Mouse (Mus musculus): ENCODE results near the gene Hist1h1a. TPM values are rescaled to one million over a fixed set of nuclear protein-coding genes. Genes with fewer than 3 reads are reported as not detected.

The Hist1h1a gene
- total and polyA plus RNA-seq, 2 experiments: 0.12 to 6.2 TPM

- no peaks in the 10 kb centered on the region for H3K36me3 ChIP-seq (ENCODE audit: control insufficient read depth, insufficient read depth, low read length)
- 71% methylated on average over 5 of the region's 5 CpGs for WGBS
- no peak for DNase-seq (ENCODE audit: extremely low read depth, low read depth, low spot score)
These were observed 35.9 kb downstream of the Hist1h1a start for GRCm38 (mm10) chr13:23799405-23799804.

GRCm38 (mm10) chr13:23804532-23804931 lies 41.1 kb downstream of the Hist1h1a start:
- DNase-seq (ENCODE audit: extremely low read depth, low read depth, low spot score): peak; percentile 98
- Histone ChIP-seq H3K4me3 (ENCODE audit: insufficient read depth, low read depth, low read length) (no peak overlapping the region), H3K27ac (replicated peaks; ENCODE audit: insufficient read depth, low read depth, low read length) (no peak overlapping the region), H3K9ac (ENCODE audit: low read depth, low read length) (no peak overlapping the region), H3K4me1 (ENCODE audit: control insufficient read depth, insufficient read depth, low read length) (peaks cover 1% of the 10 kb centered on the region; the same call in 1 of the 2 replicates), H3K36me3 (ENCODE audit: control insufficient read depth, insufficient read depth, low read length) (no peaks in the 10 kb centered on the region; the same call in 1 of the 2 replicates), H3K79me2 (ENCODE audit: control insufficient read depth, insufficient read depth, low read length) (peaks cover 2% of the 10 kb centered on the region; the same call in 1 of the 2 replicates), H3K27me3 (ENCODE audit: control insufficient read depth, insufficient read depth, low read length) (no peaks in the 10 kb centered on the region)
- 25% methylated on average over 2 of the region's 2 CpGs for WGBS
- TF ChIP-seq CTCF (IDR thresholded peaks at IDR 0.05; ENCODE audit: low read depth, low read length) (no peak), POLR2A (IDR thresholded peaks at IDR 0.05; ENCODE audit: extremely low read depth, insufficient read depth, low read length) (no peak)

More at GRCm38 (mm10) chr13:23799405-23799804, 35.9 kb downstream of the Hist1h1a start:
- Histone ChIP-seq H3K4me3 (ENCODE audit: insufficient read depth, low read depth, low read length) (no peak overlapping the region), H3K27ac (replicated peaks; ENCODE audit: insufficient read depth, low read depth, low read length) (no peak overlapping the region), H3K79me2 (ENCODE audit: control insufficient read depth, insufficient read depth, low read length) (no peaks in the 10 kb centered on the region; the same call in 1 of the 2 replicates), H3K27me3 (ENCODE audit: control insufficient read depth, insufficient read depth, low read length) (no peaks in the 10 kb centered on the region), H3K9ac (ENCODE audit: low read depth, low read length) (no peak overlapping the region), H3K4me1 (ENCODE audit: control insufficient read depth, insufficient read depth, low read length) (no peaks in the 10 kb centered on the region)
- TF ChIP-seq POLR2A (IDR thresholded peaks at IDR 0.05; ENCODE audit: extremely low read depth, insufficient read depth, low read length): no peak
- no peak for TF ChIP-seq CTCF (IDR thresholded peaks at IDR 0.05; ENCODE audit: low read depth, low read length)

GRCm38 (mm10) chr13:23806422-23807052 lies 43.1 kb downstream of the Hist1h1a start, which contains the start of gene Slc17a2:
Gene Slc17a2 (plus strand): TSS chr13:23806993.
- WGBS: 24% methylated on average over 15 of the region's 15 CpGs
- Histone ChIP-seq H3K79me2 (ENCODE audit: control insufficient read depth, insufficient read depth, low read length) (peaks cover 3% of the 10 kb centered on the region; the same call in 1 of the 2 replicates), H3K27me3 (ENCODE audit: control insufficient read depth, insufficient read depth, low read length) (no peaks in the 10 kb centered on the region), H3K27ac (replicated peaks; ENCODE audit: insufficient read depth, low read depth, low read length) (peak within 1 kb of the TSS; percentile 100), H3K4me1 (ENCODE audit: control insufficient read depth, insufficient read depth, low read length) (peaks cover 10% of the 10 kb centered on the region; the same call in 1 of the 2 replicates), H3K4me3 (ENCODE audit: insufficient read depth, low read depth, low read length) (peak within 1 kb of the TSS; percentile 92), H3K36me3 (ENCODE audit: control insufficient read depth, insufficient read depth, low read length) (peaks cover 15% of the 10 kb centered on the region), H3K9ac (ENCODE audit: low read depth, low read length) (peak within 1 kb of the TSS; percentile 98)
- DNase-seq (ENCODE audit: extremely low read depth, low read depth, low spot score): peak; percentile 98
- TF ChIP-seq CTCF (IDR thresholded peaks at IDR 0.05; ENCODE audit: low read depth, low read length): no peak
- peak; percentile 8; the same call in 1 of the 2 replicates for TF ChIP-seq POLR2A (IDR thresholded peaks at IDR 0.05; ENCODE audit: extremely low read depth, insufficient read depth, low read length)

Other genes with a start within 250 kb of the Hist1h1a start
Only the 30 nearest of the 37 such genes appear.
- 2.5 and 3.0 TPM in 2 replicates for gene Hist1h1d, start 210.4 kb upstream of the Hist1h1a start, total RNA-seq (2014; rRNA removed)
- gene Hist1h1d, start 210.4 kb upstream of the Hist1h1a start, polyA plus RNA-seq (2012; rRNA removed): 0.02 and 0.12 TPM in 2 replicates
- gene Hist1h3e, start 201.3 kb upstream of the Hist1h1a start, total RNA-seq (2014; rRNA removed): 19.9 and 26.8 TPM in 2 replicates
- 2.1 and 2.6 TPM in 2 replicates for gene Hist1h3e, start 201.3 kb upstream of the Hist1h1a start, polyA plus RNA-seq (2012; rRNA removed)
- 2.8 and 6.6 TPM in 2 replicates for gene Hist1h2ae, start 192.4 kb upstream of the Hist1h1a start, total RNA-seq (2014; rRNA removed)
- gene Hist1h2ae, start 192.4 kb upstream of the Hist1h1a start, polyA plus RNA-seq (2012; rRNA removed): 0.57 TPM in 2 replicates
- 37.2 and 44.6 TPM in 2 replicates for gene Hist1h2bg, start 192.3 kb upstream of the Hist1h1a start, total RNA-seq (2014; rRNA removed)
- 4.0 and 4.4 TPM in 2 replicates for gene Hist1h2bg, start 192.3 kb upstream of the Hist1h1a start, polyA plus RNA-seq (2012; rRNA removed)
- 4.6 and 5.4 TPM in 2 replicates for gene Hist1h2bf, start 189.5 kb upstream of the Hist1h1a start, total RNA-seq (2014; rRNA removed)
- gene Hist1h2bf, start 189.5 kb upstream of the Hist1h1a start, polyA plus RNA-seq (2012; rRNA removed): 0.39 TPM in 1 of 2 replicates, not detected in the other
- 5.4 and 11.5 TPM in 2 replicates for gene Hist1h2ad, start 189.3 kb upstream of the Hist1h1a start, total RNA-seq (2014; rRNA removed)
- 1.1 TPM in 1 of 2 replicates, not detected in the other for gene Hist1h2ad, start 189.3 kb upstream of the Hist1h1a start, polyA plus RNA-seq (2012; rRNA removed)
- gene Hist1h3d, start 187.9 kb upstream of the Hist1h1a start, total RNA-seq (2014; rRNA removed): 3.4 and 5.9 TPM in 2 replicates
- 0.48 and 0.87 TPM in 2 replicates for gene Hist1h3d, start 187.9 kb upstream of the Hist1h1a start, polyA plus RNA-seq (2012; rRNA removed)
- 162 and 174 TPM in 2 replicates for gene Hist1h4d, start 182.1 kb upstream of the Hist1h1a start, total RNA-seq (2014; rRNA removed)
- gene Hist1h4d, start 182.1 kb upstream of the Hist1h1a start, polyA plus RNA-seq (2012; rRNA removed): 2.1 and 2.8 TPM in 2 replicates
- 5.4 and 6.6 TPM in 2 replicates for gene Hist1h2be, start 142.5 kb upstream of the Hist1h1a start, total RNA-seq (2014; rRNA removed)
- gene Hist1h2be, start 142.5 kb upstream of the Hist1h1a start, polyA plus RNA-seq (2012; rRNA removed): 0.28 and 0.60 TPM in 2 replicates
- gene Hist1h1e, start 141.1 kb upstream of the Hist1h1a start, total RNA-seq (2014; rRNA removed): 22.0 and 27.0 TPM in 2 replicates
- 0.73 and 0.77 TPM in 2 replicates for gene Hist1h1e, start 141.1 kb upstream of the Hist1h1a start, polyA plus RNA-seq (2012; rRNA removed)
- gene Hist1h2ac, start 79.7 kb upstream of the Hist1h1a start, total RNA-seq (2014; rRNA removed): 4.9 and 6.2 TPM in 2 replicates
- 0.12 and 0.22 TPM in 2 replicates for gene Hist1h2ac, start 79.7 kb upstream of the Hist1h1a start, polyA plus RNA-seq (2012; rRNA removed)
- 228 and 265 TPM in 2 replicates for gene Hist1h2bc, start 79.5 kb upstream of the Hist1h1a start, total RNA-seq (2014; rRNA removed)
- 312 and 443 TPM in 2 replicates for gene Hist1h2bc, start 79.5 kb upstream of the Hist1h1a start, polyA plus RNA-seq (2012; rRNA removed)
- not detected in 2 replicates for gene Hist1h1t, start 67.9 kb upstream of the Hist1h1a start, total RNA-seq (2014; rRNA removed)
- not detected in 2 replicates for gene Hist1h1t, start 67.9 kb upstream of the Hist1h1a start, polyA plus RNA-seq (2012; rRNA removed)
- 190 and 256 TPM in 2 replicates for gene Hist1h4c, start 65.2 kb upstream of the Hist1h1a start, total RNA-seq (2014; rRNA removed)
- gene Hist1h4c, start 65.2 kb upstream of the Hist1h1a start, polyA plus RNA-seq (2012; rRNA removed): 0.95 and 3.1 TPM in 2 replicates
- 30.4 and 35.3 TPM in 2 replicates for gene Hfe, start 52.8 kb upstream of the Hist1h1a start, total RNA-seq (2014; rRNA removed)
- gene Hfe, start 52.8 kb upstream of the Hist1h1a start, polyA plus RNA-seq (2012; rRNA removed): 32.6 and 40.9 TPM in 2 replicates
- gene Hist1h1c, start 24.9 kb upstream of the Hist1h1a start, total RNA-seq (2014; rRNA removed): 43.6 and 68.1 TPM in 2 replicates
- 20.9 and 31.6 TPM in 2 replicates for gene Hist1h1c, start 24.9 kb upstream of the Hist1h1a start, polyA plus RNA-seq (2012; rRNA removed)
- gene Hist1h3c, start 18.1 kb upstream of the Hist1h1a start, total RNA-seq (2014; rRNA removed): 8.0 and 24.1 TPM in 2 replicates
- 0.20 and 0.27 TPM in 2 replicates for gene Hist1h3c, start 18.1 kb upstream of the Hist1h1a start, polyA plus RNA-seq (2012; rRNA removed)
- gene Hist1h2bb, start 16.9 kb upstream of the Hist1h1a start, total RNA-seq (2014; rRNA removed): 41.9 and 75.6 TPM in 2 replicates
- 0.41 and 0.55 TPM in 2 replicates for gene Hist1h2bb, start 16.9 kb upstream of the Hist1h1a start, polyA plus RNA-seq (2012; rRNA removed)
- 19.4 and 55.8 TPM in 2 replicates for gene Hist1h2ab, start 12.5 kb upstream of the Hist1h1a start, total RNA-seq (2014; rRNA removed)
- 0.45 and 1.0 TPM in 2 replicates for gene Hist1h2ab, start 12.5 kb upstream of the Hist1h1a start, polyA plus RNA-seq (2012; rRNA removed)
- 15.2 and 31.1 TPM in 2 replicates for gene Hist1h3b, start 11.4 kb upstream of the Hist1h1a start, total RNA-seq (2014; rRNA removed)
- gene Hist1h3b, start 11.4 kb upstream of the Hist1h1a start, polyA plus RNA-seq (2012; rRNA removed): 0.23 and 0.58 TPM in 2 replicates
- 62.4 and 63.4 TPM in 2 replicates for gene Hist1h4b, start 6.7 kb upstream of the Hist1h1a start, total RNA-seq (2014; rRNA removed)
- 1.2 TPM in 1 of 2 replicates, not detected in the other for gene Hist1h4b, start 6.7 kb upstream of the Hist1h1a start, polyA plus RNA-seq (2012; rRNA removed)
- gene Hist1h4a, start 2.4 kb upstream of the Hist1h1a start, total RNA-seq (2014; rRNA removed): 21.0 and 54.0 TPM in 2 replicates
- 0.76 TPM in 1 of 2 replicates, not detected in the other for gene Hist1h4a, start 2.4 kb upstream of the Hist1h1a start, polyA plus RNA-seq (2012; rRNA removed)
- 18.3 and 43.5 TPM in 2 replicates for gene Hist1h3a, start 1.3 kb upstream of the Hist1h1a start, total RNA-seq (2014; rRNA removed)
- 2.0 TPM in 2 replicates for gene Hist1h3a, start 1.3 kb upstream of the Hist1h1a start, polyA plus RNA-seq (2012; rRNA removed)
- gene Trim38, start 6.2 kb downstream of the Hist1h1a start, total RNA-seq (2014; rRNA removed): not detected in 2 replicates
- gene Trim38, start 6.2 kb downstream of the Hist1h1a start, polyA plus RNA-seq (2012; rRNA removed): not detected in 2 replicates
- 175 and 208 TPM in 2 replicates for gene Slc17a2, start 43.3 kb downstream of the Hist1h1a start, total RNA-seq (2014; rRNA removed)
- gene Slc17a2, start 43.3 kb downstream of the Hist1h1a start, polyA plus RNA-seq (2012; rRNA removed): 144 and 189 TPM in 2 replicates
- gene Slc17a3, start 75.8 kb downstream of the Hist1h1a start, total RNA-seq (2014; rRNA removed): 32.8 and 38.1 TPM in 2 replicates
- 34.5 and 39.7 TPM in 2 replicates for gene Slc17a3, start 75.8 kb downstream of the Hist1h1a start, polyA plus RNA-seq (2012; rRNA removed)
- gene Slc17a1, start 104.1 kb downstream of the Hist1h1a start, total RNA-seq (2014; rRNA removed): 13.3 and 20.1 TPM in 2 replicates
- gene Slc17a1, start 104.1 kb downstream of the Hist1h1a start, polyA plus RNA-seq (2012; rRNA removed): 12.9 and 14.5 TPM in 2 replicates
- 22.4 and 27.4 TPM in 2 replicates for gene Slc17a4, start 151.3 kb downstream of the Hist1h1a start, total RNA-seq (2014; rRNA removed)
- 52.0 and 60.3 TPM in 2 replicates for gene Slc17a4, start 151.3 kb downstream of the Hist1h1a start, polyA plus RNA-seq (2012; rRNA removed)
- gene Hist1h2ba, start 170.5 kb downstream of the Hist1h1a start, total RNA-seq (2014; rRNA removed): not detected in 2 replicates
- not detected in 2 replicates for gene Hist1h2ba, start 170.5 kb downstream of the Hist1h1a start, polyA plus RNA-seq (2012; rRNA removed)
- gene Hist1h2aa, start 170.8 kb downstream of the Hist1h1a start, total RNA-seq (2014; rRNA removed): not detected in 2 replicates
- gene Hist1h2aa, start 170.8 kb downstream of the Hist1h1a start, polyA plus RNA-seq (2012; rRNA removed): not detected in 2 replicates

Data from liver, adult 2 months (tissue).